Mouse (Mus musculus) cerebellum, adult 8-10 months (tissue): ENCODE measurements around the gene Tbccd1.
"Not testable (repeated sequence)": the region's sequence is repeated elsewhere in the genome, so short reads cannot be mapped to it uniquely, and the experiment has no call there.

Source experiments
- DNase-seq: peaks from one replicate; pipeline ENCODE4 v3.0.0; 2022

Tbccd1 gene

DNA sequence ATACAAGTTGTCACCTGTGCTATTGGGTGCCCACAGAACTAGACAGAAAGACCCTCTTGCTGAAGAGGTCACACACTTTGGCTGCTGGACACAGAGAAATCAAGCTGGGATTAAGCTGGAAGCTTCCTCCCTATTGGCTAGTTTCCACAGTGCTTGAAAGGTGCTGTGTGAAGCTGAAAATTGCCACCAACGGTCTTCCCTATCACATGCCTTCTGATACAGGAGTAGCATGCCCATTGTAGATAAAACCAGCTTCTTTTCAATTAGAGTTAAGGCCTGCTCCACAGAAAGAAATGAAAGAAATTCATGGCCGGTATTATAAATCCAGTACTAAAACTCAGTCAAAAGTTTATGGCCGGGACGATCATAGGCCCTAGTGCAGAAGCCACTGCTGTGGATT is 4.8 kb downstream of the Tbccd1 start:
- DNase-seq, result no peak

DNA sequence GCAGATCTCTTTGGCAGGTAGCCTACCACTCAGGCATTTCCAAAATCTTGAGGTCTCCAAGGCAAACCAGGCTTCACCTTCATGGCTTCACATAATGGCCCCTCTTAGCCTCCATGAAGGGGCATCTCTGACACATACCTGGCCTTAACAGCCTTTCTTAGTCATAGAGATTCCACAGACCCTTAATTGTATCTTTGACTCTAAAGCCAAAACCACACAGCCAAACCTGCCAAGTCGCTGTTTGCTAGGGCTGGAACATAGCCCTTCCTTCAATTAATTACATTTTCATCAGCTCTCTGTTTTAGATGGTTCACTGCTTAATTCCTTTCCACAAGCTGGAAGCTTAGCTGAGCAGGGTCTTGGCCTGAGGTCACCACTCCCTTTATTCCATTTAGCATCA is 9.1 kb downstream of the Tbccd1 start:
- DNase-seq, result no peak

DNA sequence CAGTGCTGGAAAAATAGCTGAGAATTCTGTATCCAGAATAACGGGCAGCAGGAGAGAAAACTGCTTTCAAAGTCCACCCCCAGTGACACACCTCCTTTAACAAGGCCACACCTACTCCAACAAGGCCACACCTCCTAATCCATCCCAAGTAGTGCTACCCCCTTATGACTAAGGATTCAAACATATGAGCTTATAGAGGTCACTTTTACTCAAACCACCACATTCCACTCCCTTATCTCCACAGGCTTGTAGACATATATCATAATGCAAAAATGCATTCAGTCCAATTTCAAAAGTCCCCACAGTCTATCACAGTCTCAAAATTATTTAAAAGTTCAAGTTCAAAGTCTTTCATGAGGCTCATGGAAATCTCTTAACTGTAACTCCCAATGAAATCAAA is 9.8 kb downstream of the Tbccd1 start:
- no peak for DNase-seq

DNA sequence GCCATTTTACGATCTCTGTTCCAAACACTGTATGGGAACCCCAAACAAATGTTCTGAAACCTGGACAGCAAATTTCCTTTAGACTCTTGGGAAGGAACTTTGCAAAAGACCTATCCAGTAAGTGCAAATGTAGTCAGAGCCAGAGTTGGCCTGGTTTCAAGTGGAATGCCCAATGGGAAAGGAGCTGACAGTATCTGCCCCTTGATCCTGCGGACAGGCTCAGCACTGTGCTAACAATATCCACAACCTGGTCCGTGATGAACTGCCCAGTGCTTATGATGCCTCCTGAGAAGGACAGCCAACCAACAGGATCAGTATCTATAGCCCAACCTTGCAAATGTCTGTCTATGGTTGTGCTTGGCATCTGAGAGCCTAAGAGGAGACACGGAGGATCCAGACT is 12.0 kb downstream of the Tbccd1 start:
- DNase-seq, result no peak

- no peak for DNase-seq
Observed at GRCm38 (mm10) chr16:22844834-22845233, 12.6 kb downstream of the Tbccd1 start.

DNA sequence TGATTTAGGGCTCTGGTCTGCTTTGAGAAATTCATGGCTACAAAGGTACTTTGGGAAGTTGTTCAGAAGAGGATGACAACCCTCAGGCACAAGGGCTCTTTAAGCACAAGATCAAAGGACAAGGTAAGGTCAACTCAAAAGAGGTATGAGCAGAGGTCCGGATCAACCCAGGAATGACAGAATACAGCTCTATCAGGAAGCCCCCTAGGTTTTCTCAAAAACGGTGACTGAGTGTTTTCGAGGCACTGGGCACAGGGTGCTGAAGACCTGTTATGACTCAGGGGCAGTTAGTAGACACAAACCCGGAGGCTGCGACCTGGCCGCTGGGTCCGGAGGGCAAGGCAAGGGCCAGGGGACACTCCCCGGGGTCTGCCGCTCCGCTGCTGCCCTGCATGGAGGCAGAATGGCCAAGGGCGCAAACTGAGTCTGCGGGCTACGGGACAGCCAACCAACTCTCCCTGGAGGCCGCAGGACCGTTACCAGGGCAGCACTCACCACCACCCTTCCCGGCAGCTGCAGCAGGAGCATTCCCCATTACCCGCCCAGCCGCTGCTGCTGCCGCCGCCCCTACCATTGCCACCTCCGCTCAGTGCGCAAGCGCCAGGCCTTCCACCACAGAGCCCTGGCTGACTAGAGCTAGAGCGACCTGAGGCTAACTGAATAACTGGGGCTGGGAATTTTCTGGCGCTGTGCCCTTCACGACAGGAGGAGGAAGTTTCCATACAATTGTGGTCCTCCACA is 13.2 kb downstream of the Tbccd1 start:
- DNase-seq, result peak; percentile 73

DNA sequence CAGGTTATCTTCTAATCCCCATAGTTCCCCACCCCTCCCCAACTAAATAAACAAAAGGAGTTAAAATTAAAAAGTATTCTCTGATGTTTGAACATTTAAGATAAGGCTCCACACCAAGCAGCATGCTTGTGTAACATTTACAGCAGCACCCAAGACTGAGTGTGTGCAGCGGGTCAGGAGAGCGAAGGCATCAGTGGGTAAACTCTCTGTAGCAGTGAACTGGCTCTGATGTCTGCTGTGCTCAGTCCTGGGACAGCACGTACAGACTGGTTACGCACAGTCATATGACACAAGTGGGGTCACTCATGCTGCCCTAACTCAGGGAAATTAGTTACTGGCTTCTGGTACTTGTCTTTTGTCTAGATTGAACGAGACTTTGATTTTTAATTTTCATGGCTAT is 14.6 kb downstream of the Tbccd1 start:
- no peak for DNase-seq

- no peak for DNase-seq
Observed at GRCm38 (mm10) chr16:22839146-22839857, 18.2 kb downstream of the Tbccd1 start.

DNA sequence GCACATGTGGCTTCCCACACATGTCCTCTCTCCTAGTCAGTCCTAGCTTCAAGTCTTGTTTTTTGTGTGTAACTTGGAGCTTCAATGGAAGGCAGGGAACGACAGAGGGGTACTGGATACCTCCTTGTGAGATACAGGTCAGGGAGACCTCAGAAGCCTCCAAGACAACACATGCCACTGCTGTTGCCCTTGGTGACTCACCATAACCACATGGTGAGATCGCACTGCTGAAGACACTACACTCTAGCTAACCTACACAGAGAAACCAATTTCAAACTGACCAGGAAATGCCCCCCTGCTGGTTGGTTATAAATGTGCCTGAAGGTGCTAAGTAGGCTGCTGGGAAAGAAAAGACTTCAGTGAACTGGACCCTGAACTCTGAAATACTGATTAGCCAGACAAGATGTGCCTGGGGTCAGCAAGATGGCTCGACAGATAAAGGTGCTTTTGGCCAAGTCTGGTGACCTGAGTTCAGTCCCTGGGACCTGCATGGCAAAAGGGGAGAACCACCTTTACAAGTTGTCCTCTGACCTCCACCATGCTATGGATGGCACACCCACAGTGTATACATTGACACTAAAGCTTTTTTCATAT is 24.4 kb downstream of the Tbccd1 start:
- no peak for DNase-seq

DNA sequence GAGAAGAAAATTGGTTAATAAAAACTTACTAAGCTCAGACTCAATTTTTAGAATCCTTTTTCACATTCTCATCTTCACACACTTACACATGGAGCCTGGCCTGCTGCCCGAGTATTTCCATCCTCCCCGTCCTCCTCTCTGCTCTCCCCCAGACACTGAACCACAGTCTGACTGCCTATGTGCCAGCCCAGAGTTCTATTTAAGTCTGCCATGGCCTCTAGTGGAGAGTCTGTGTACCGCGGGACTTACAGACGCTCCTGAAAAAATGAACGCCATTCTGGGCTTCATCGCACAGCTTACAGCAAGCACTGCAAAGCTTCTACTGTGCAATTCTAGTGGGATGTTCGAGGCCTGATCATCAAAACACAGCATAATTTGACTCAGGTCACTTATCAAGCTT is 36.7 kb downstream of the Tbccd1 start:
- DNase-seq, result no peak

DNA sequence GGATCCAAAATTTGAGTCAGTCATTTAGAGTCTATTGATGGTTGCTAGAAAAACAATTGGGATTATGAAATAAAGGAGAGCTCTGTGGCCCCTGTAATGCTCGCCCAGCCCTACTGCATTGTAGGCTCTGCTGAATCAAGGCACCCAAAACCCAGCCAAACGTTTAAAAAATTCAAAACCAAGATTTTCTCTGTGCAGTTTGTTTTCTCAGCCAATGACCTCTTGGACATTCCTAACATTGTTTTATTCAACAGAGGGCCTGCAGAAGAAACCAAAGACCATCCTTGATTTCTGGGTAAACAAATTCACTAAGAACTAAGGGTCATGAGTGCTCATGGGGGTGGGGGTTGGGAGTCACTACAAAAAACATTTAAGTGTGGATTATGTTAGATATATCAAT is 46.0 kb downstream of the Tbccd1 start, which contains the start of gene Crygs:
Gene Crygs, minus strand, starts transcription at position 101 of the 400 bp plus-strand sequence.
- DNase-seq, result no peak

DNA sequence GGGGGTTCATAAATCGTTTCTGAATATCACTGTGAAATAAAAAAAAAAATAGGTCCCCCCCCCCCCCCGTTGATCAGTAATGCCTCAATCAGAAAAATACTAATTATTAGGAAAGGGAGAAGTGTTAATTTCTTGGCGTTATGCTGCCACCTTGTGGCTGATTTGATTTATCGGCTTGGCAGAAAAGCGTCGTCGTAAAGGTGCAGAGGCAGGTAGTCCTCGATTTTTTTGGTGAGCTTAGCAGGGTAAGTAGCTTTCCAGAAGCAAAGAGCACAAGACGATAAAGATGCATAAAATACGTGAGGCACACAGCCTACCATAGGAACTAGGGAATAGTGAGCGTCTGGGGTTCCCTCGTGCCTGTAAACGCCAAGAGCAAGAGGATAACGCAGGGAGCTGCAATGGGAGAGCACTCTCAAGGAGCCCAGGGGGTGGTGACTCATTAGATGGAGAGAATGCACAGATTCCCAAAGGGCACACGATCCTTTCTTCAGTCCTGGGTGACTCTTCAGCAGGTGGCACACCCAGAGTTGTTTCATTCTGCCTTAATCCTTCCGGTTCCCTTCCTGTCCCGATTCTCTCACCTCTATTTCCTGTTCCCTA is 49.9 kb downstream of the Tbccd1 start:
- peak; percentile 83 for DNase-seq

DNA sequence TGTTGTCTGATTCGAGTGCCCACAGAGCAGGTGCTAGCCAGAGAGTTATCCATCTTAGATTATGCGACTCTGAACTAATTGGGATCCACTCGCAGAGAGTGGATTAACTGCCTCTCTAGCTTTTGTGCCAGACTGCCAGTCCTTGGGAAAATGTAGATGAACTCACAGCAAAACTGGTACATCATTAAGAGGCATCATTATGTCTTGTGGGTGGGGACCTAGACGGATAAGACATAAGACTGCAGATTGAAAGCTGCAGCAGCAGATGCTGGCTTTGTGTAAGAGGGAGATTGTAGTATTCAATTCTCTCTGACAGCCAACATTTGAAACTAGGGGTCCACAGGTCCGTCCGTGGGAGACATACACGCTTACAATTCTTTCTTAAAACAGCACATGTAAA is 54.7 kb downstream of the Tbccd1 start:
- DNase-seq, result no peak

GRCm38 (mm10) chr16:22800849-22801109 is 56.7 kb downstream of the Tbccd1 start:
- no peak for DNase-seq

DNA sequence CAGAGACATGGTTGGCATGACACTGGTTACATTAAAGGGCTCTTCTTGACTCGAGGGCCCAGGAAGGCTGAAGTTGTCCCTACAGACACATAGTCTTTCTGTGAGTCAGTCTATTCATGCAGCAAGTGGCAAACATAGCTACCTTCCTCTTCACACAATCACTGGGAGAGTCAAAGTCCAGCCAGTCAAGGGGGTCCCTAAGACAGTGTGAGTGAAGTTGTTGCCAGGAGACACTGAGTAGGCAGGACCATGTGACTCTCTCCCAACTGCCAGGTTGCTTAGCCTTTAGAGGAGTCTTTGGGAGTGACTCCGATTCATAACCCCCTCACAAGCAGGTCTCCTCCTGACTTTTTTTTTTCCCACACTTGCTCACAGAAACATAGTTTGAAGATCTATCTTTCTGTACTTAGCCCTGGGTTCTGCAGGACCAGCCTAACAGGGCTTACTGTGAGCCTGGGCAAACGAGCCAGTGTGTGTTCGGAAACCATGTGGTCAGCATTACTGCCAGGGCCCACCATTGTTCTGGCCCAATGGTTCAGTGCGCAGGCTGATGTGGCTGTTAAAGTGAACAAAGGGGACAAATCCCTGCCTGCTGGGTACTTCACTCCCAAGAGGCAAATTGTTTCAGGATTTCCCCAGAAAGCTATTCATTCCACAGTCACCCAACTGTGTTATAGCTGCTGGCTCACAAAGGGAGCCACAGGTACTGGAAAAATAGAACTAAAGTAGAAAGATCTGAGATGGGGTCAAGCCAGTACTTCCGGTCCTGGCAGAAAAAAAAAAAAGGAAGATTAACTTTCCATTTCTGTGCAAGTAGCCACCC is 57.2 kb downstream of the Tbccd1 start:
- DNase-seq, result no peak

- no peak for DNase-seq
Observed at GRCm38 (mm10) chr16:22798520-22798919, 58.9 kb downstream of the Tbccd1 start.

DNA sequence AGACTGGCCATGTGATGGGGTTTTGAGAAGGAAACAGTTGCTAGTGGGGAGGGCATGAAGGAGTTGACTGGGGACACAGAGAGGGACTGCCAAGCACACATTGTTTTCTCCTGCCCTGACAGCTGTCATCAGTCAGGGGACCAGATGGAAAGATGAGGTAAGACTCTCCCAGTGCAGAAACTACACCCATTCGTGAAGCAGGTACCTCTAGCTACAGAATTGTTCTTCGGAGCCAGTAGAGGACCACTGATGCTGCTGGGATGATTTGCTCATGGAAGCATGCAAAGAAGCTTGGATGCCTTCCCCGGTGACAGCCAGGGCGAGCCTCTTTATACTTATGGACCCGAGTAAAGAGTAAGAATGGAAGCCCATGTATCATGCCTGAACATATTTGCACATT is 59.9 kb downstream of the Tbccd1 start:
- peak; percentile 83 for DNase-seq

GRCm38 (mm10) chr16:22795497-22795896 is 62.0 kb downstream of the Tbccd1 start:
- no peak for DNase-seq

DNA sequence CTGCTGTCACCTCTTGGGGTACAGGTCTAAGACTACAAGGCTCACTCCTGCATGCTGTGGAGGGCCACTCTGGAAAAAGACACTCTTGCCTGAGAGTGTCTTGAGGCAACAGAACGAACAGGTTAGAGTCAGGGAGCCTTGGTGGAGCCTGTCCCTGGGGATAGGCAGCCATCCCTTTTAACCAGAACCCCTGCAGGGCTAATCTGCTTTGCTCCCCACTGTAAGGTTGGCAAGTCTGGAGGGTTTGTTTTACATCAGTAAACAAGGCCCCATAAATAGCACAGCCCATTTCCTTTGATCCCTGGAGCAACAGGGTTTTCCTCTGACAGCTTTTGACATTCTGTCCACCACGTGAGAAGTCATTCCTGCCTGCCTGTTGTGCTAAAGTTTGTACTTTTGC is 66.2 kb downstream of the Tbccd1 start:
- no peak for DNase-seq

DNA sequence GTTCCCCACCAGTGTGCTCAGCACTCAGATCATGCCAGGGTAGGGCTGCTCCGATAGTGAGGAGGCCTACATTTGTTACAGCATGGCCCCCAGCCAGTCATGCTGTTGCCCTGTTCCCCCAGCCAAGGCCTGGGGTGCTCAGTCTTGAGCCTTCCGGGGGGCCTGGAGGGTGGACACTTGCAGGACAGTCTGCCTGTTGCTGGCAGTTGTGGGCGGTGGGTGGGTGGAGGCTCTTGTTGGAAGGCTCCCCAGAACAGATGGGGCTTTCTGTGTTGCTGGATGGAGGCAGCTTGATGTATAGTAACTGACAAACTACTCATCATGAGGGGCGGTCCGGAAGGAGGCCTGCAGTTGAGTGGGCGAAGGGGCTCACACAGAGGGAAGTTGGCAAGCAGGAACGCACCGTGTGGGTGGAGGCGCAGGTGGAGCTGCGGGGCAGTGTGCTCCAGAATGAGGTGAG is 67.5 kb downstream of the Tbccd1 start:
- peak; percentile 56 for DNase-seq

GRCm38 (mm10) chr16:22782686-22783085 is 74.8 kb downstream of the Tbccd1 start:
- DNase-seq, result no peak

DNA sequence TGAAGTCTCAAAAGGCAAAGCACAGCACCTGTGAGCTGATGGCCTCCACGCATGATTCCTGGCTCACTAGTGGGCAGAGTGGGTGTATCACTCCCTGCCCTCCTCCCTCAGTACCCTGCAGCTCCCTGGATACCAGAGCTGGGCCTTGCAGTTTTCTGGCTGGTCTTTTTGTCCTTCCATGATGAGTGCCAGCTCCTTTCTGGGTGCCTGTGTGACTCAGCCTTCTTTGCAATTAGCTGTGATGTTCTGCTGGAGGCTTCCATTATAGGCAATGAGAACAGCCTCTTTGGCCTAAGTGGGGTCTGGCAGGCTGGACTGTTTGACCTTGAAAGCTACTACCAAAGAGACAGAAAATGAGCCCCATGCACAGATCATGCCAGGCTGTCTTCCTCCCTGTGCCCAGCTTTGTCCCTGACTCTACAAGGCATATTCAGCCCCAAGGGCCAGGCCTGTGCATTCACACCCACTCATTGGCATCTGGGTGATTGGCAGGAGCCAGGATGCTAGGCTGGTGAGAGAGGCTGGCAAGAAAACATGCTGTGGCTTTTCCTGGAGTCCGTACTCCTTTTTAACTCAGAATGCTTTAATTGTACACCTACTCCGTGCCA is 78.1 kb downstream of the Tbccd1 start:
- peak; percentile 47 for DNase-seq

DNA sequence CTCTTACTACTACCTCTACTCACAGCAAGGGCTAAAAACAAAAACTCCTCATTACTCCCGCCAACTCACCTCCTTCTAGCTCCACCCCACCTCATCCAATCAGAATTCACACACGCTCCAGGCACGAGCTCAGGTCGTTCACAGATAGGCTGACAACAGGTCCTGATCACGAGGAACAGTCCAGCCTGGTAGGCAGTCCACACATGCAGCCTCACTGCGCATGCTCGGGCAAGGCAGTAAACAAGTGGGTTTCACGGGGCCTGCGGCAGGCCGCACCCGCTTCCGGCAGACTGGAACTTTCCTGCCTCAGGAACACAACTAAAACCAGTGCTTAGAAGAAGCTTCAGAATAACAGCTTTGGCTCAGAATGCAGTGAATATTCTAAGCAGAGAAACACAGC is 79.2 kb downstream of the Tbccd1 start:
- not testable (repeated sequence) for DNase-seq
